Mouse (Mus musculus) forebrain, postnatal 0 days (tissue): ENCODE data around the gene Hspb6. TPM values are rescaled to one million over a fixed set of nuclear protein-coding genes. Genes with fewer than 3 reads are reported as not detected.
A peak's percentile ranks its signal among the peaks of the same experiment; 100 is the strongest.

Experiments used
- ATAC-seq: fragments of 200-750 bp; cut with Nextera tagmentation; 2 replicates; pipeline ENCODE4 v1.8.0; 2017; ENCODE audit warnings: mild to moderate bottlenecking, moderate library complexity
- DNase-seq: peaks from one replicate; pipeline ENCODE4 v3.0.0-alpha.2; 2015
- H3K27ac ChIP-seq: fragments of 300-500 bp; sonication (generic); 2 replicates; pipeline ENCODE4 v1.5.1; 2014; ENCODE audit warnings: low read depth, mild to moderate bottlenecking, antibody characterized with exemption, low read length, moderate library complexity, mixed read lengths
- H3K27me3 ChIP-seq: fragments of 300-500 bp; sonication (generic); 2 replicates; pipeline ENCODE4 v1.6.1; 2014; ENCODE audit warnings: mild to moderate bottlenecking, low read length, mixed read lengths; ENCODE audit not compliant: insufficient read depth
- H3K36me3 ChIP-seq: fragments of 300-500 bp; sonication (generic); 2 replicates; pipeline ENCODE4 v1.6.1; 2014; ENCODE audit warnings: mild to moderate bottlenecking, moderate library complexity; ENCODE audit not compliant: insufficient read depth
- H3K4me1 ChIP-seq: fragments of 300-500 bp; sonication (generic); 2 replicates; pipeline ENCODE4 v1.6.1; 2014; ENCODE audit warnings: antibody characterized with exemption; ENCODE audit not compliant: insufficient read depth
- H3K4me2 ChIP-seq: fragments of 300-500 bp; sonication (generic); 2 replicates; pipeline ENCODE4 v1.6.1; 2014; ENCODE audit warnings: low read depth, mild to moderate bottlenecking, moderate library complexity
- H3K4me3 ChIP-seq: fragments of 300-500 bp; sonication (generic); 2 replicates; pipeline ENCODE4 v1.5.1; 2014; ENCODE audit warnings: low read depth, low read length, mixed read lengths
- H3K9ac ChIP-seq: fragments of 300-500 bp; sonication (generic); 2 replicates; pipeline ENCODE4 v1.6.1; 2014; ENCODE audit warnings: mild to moderate bottlenecking
- H3K9me3 ChIP-seq: fragments of 300-500 bp; sonication (generic); 2 replicates; pipeline ENCODE4 v1.6.1; 2016; ENCODE audit warnings: low read length
- CTCF ChIP-seq: sonication (generic); IDR thresholded peaks from 2 replicates; pipeline ENCODE4 v1.5.1; 2016; ENCODE audit warnings: antibody characterized with exemption, control low read depth, low read depth
- WGBS: fragments of 180-500 bp; shearing (Covaris S2); extraction: QIAGEN DNeasy Blood & Tissue Kit; methylation state at CpG from one replicate; pipeline ENCODE4 v1.1.7; 2014; 5-methylcytosine and 5-hydroxymethylcytosine counted together
- polyA plus RNA-seq: library from polyadenylated mRNA; unstranded; fragments of >200 nt; fragmentation: Nextera tagmentation; extraction: Ambion mirVana; gene quantifications from 2 replicates; pipeline ENCODE4 v1.2.1, GENCODE M21; 2015
- total RNA-seq: library from RNA; depleted of rRNA; stranded (reverse); fragments of >200 nt; gene quantifications from 2 replicates; pipeline ENCODE4 v1.2.3, GENCODE M21; 2014

Gene Hspb6
- total and polyA plus RNA-seq, 2 experiments from 2014 or later = 4.1 to 14.0 TPM

DNA sequence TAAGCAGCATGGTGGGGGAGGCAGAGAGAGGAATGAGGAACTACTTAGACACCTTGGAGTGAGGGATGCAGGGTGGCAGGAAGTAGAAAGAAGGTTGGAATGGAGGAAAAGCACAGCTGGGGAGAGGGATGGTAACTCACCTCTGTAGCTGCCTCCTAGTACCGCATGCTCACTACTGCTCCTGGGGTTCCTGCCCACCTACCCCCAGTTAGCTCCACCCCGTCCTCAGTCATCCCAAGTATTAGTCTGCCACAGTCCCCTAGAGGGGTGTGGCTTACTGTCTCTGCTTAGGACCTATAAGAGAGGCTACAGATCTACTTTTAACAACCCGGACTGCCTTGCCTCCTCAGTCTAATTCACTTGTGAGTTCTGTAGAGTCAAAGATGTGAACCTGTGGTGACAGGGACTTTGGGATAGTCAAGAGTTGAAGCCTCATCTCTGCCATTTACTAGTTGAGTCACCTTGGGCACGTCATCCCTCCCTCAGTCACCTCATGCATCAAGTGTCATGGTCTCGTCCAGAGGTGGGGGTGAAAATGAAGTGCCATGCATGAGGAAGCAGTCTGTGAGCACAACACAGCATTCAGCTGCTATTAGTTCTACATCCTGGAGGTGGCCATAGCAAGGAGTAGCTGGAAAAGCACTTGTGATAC is 40.9 kb downstream of the Hspb6 start:
- no peaks in the 10 kb centered on the region for H3K27me3 ChIP-seq
- no peak overlapping the region for H3K27ac ChIP-seq
- WGBS = 67% methylated on average over 5 of the region's 5 CpGs
- H3K9me3 ChIP-seq = no peaks in the 10 kb centered on the region
- no peaks in the 10 kb centered on the region for H3K4me1 ChIP-seq
- ATAC-seq (no peak), DNase-seq (no peak)
- no peaks in the 10 kb centered on the region for H3K36me3 ChIP-seq
- no peak overlapping the region for H3K4me2 ChIP-seq
- no peak overlapping the region for H3K4me3 ChIP-seq
- no peak overlapping the region for H3K9ac ChIP-seq
- TF ChIP-seq CTCF = no peak

DNA sequence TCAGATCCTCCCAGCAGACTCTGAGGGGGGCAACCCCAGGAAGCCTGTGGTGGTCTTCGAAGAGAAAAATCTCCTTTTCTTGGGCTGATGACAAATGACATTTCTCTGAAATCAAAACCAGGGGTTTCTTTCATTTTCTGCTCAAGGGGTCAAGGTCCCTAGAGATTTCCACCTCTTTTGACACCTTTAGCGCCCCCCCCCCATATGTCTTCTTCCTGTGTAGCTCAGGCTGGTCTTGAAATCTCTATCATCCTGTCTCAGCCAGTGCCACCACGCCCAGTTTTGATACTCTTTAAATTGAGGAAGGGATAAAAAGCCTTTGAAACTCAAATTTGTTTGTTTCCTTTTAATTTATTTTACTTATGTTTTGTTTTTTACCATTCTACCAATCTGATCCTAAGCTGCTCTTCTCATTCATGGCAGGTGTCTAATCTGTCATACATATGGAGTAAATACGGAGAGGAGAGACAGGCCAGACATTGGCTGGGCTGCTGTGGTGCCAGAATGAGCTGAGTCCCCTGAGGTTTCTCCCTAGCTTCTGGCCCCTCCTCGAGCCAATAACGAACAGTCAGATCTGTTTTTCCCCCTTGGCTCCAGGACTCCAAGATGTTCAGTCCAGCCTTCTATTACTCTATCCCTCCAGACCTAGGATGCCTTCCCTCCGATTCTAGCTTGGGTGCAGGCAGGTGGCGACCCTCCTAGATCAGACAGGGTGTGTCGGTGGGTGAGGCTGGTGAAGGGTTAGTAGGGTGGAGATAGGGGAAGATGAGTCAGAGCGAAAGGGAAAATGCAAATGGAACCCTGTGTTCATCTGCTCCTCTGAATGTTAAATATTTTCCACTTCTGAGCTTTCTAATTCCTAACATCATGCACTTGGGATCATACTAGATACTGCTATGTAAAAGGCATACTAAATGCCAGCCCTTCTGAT is 41.9 kb downstream of the Hspb6 start:
- 70% methylated on average over 10 of the region's 10 CpGs for WGBS
- DNase-seq (no peak), ATAC-seq (no peak)

GRCm38 (mm10) chr7:30594510-30595024 is 42.6 kb downstream of the Hspb6 start:
- H3K4me2 ChIP-seq = no peak overlapping the region
- H3K27ac ChIP-seq = no peak overlapping the region
- H3K9ac ChIP-seq = no peak overlapping the region
- no peak overlapping the region for H3K4me3 ChIP-seq
- H3K36me3 ChIP-seq = no peaks in the 10 kb centered on the region
- no peaks in the 10 kb centered on the region for H3K27me3 ChIP-seq
- no peak for TF ChIP-seq CTCF
- H3K4me1 ChIP-seq = peaks cover 1% of the 10 kb centered on the region; the same call in 1 of the 2 replicates
- 71% methylated on average over 4 of the region's 4 CpGs for WGBS
- no peaks in the 10 kb centered on the region for H3K9me3 ChIP-seq
- DNase-seq (no peak), ATAC-seq (no peak)

More for the DNA sequence above, 41.9 kb downstream of the Hspb6 start:
- H3K27me3 ChIP-seq = no peaks in the 10 kb centered on the region
- no peak overlapping the region for H3K4me2 ChIP-seq
- H3K4me1 ChIP-seq = no peaks in the 10 kb centered on the region
- no peak overlapping the region for H3K9ac ChIP-seq
- H3K9me3 ChIP-seq = no peaks in the 10 kb centered on the region
- no peak overlapping the region for H3K27ac ChIP-seq
- no peak overlapping the region for H3K4me3 ChIP-seq
- TF ChIP-seq CTCF = no peak
- H3K36me3 ChIP-seq = no peaks in the 10 kb centered on the region

- TF ChIP-seq CTCF = no peak
- Histone ChIP-seq H3K4me1 (peaks cover 8% of the 10 kb centered on the region; the same call in 1 of the 2 replicates), H3K27ac (no peak overlapping the region), H3K4me3 (no peak overlapping the region), H3K9me3 (no peaks in the 10 kb centered on the region), H3K27me3 (no peaks in the 10 kb centered on the region), H3K36me3 (no peaks in the 10 kb centered on the region), H3K4me2 (no peak overlapping the region), H3K9ac (no peak overlapping the region)
- DNase-seq (no peak), ATAC-seq (no peak)
- 81% methylated on average over 5 of the region's 5 CpGs for WGBS
Observed at GRCm38 (mm10) chr7:30596093-30596492, 44.1 kb downstream of the Hspb6 start.

GRCm38 (mm10) chr7:30596811-30597210 is 44.8 kb downstream of the Hspb6 start:
- no peak overlapping the region for H3K27ac ChIP-seq
- no peaks in the 10 kb centered on the region for H3K36me3 ChIP-seq
- H3K4me3 ChIP-seq = no peak overlapping the region
- no peaks in the 10 kb centered on the region for H3K9me3 ChIP-seq
- no peak for DNase-seq
- no peak overlapping the region for H3K4me2 ChIP-seq
- no peak for TF ChIP-seq CTCF
- H3K27me3 ChIP-seq = no peaks in the 10 kb centered on the region
- H3K9ac ChIP-seq = no peak overlapping the region
- H3K4me1 ChIP-seq = peaks cover 8% of the 10 kb centered on the region; the same call in 1 of the 2 replicates
- no peak for ATAC-seq
- 41% methylated on average over 5 of the region's 5 CpGs for WGBS

DNA sequence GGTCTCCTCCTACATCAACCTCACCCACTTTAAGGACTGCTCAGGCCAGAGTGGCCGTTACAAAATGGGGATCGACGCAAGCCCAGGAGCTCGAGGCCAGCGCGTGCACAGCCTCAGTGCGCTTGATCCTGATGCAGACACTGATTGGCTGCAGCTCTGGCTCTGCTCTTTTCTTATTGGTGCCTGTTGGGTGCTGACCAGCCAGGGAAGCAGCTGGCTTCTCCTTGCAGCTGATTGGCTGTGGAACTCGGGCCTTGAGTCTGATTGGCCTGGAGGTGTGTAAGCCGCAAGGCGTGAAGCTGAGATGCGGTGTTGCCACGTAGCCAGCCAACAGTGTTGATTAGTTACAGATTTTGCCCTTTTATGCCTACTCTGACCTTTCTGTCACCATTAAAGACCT is 46.8 kb downstream of the Hspb6 start, which contains the start of gene Zbtb32:
TSS of gene Zbtb32 (minus strand) at position 124 of the 400 bp plus-strand sequence.
- Histone ChIP-seq H3K4me3 (0 out of 2 replicates have a peak within 1 kb of the TSS, but pooled peaks have one; percentile 11), H3K4me1 (peaks cover 8% of the 10 kb centered on the region; the same call in 1 of the 2 replicates), H3K36me3 (no peaks in the 10 kb centered on the region), H3K27me3 (no peaks in the 10 kb centered on the region), H3K9me3 (no peaks in the 10 kb centered on the region), H3K4me2 (peak within 1 kb of the TSS; percentile 38), H3K9ac (no peak within 1 kb of the TSS), H3K27ac (no peak within 1 kb of the TSS)
- TF ChIP-seq CTCF = no peak
- DNase-seq (no peak), ATAC-seq (no peak)
- 95% methylated on average over 12 of the region's 12 CpGs for WGBS
